Mouse (Mus musculus) hindbrain, embryonic 13.5 days (tissue): ENCODE measurements at regions not wholly inside any gene's neighbourhood (a gene's known extent, or its start where the extent isn't known, plus 50 kb on each side); places are given as distances from the start of the nearest gene placed in this dataset.

Source experiments
- ATAC-seq: fragments of 200-750 bp; cut with Nextera tagmentation; 2 replicates; pipeline ENCODE4 v1.8.0; 2017; ENCODE audit warnings: moderate TSS enrichment; ENCODE audit not compliant: low FRiP score
- H3K27ac ChIP-seq: fragments of 300-500 bp; sonication (generic); 2 replicates; pipeline ENCODE4 v1.5.1; 2015; ENCODE audit warnings: inconsistent platforms, mild to moderate bottlenecking, moderate library complexity
- H3K27me3 ChIP-seq: fragments of 300-500 bp; sonication (generic); 2 replicates; pipeline ENCODE4 v1.6.1; 2015; ENCODE audit warnings: mild to moderate bottlenecking, inconsistent platforms
- H3K36me3 ChIP-seq: fragments of 300-500 bp; sonication (generic); 2 replicates; pipeline ENCODE4 v1.6.1; 2015; ENCODE audit warnings: mild to moderate bottlenecking, inconsistent platforms
- H3K4me1 ChIP-seq: fragments of 300-500 bp; sonication (generic); replicated peaks from 2 replicates; pipeline ENCODE4 v1.6.1; 2015; ENCODE audit warnings: inconsistent platforms
- H3K4me2 ChIP-seq: fragments of 300-500 bp; sonication (generic); 2 replicates; pipeline ENCODE4 v1.6.1; 2015; ENCODE audit warnings: inconsistent platforms, mild to moderate bottlenecking, moderate library complexity
- H3K4me3 ChIP-seq: fragments of 300-500 bp; sonication (generic); 2 replicates; pipeline ENCODE4 v1.5.1; 2015; ENCODE audit warnings: mild to moderate bottlenecking, inconsistent platforms
- H3K9ac ChIP-seq: fragments of 300-500 bp; sonication (generic); 2 replicates; pipeline ENCODE4 v1.6.1; 2015; ENCODE audit warnings: mild to moderate bottlenecking, inconsistent platforms
- H3K9me3 ChIP-seq: fragments of 300-500 bp; sonication (generic); 2 replicates; pipeline ENCODE4 v1.6.1; 2016; ENCODE audit warnings: inconsistent platforms
- WGBS: fragments of 180-500 bp; shearing (Covaris S2); methylation state at CpG from one replicate; pipeline ENCODE4 v1.1.7; 2015; 5-methylcytosine and 5-hydroxymethylcytosine counted together

GRCm38 (mm10) chr9:35328503-35328902 lies 60.8 kb downstream of the Rpusd4 start:
- no peaks in the 10 kb centered on the region for H3K9me3 ChIP-seq
- no peak overlapping the region for H3K27ac ChIP-seq
- H3K27me3 ChIP-seq = peaks cover 81% of the 10 kb centered on the region
- WGBS = 67% methylated on average over 6 of the region's 6 CpGs
- H3K4me1 ChIP-seq = peaks cover 28% of the 10 kb centered on the region
- H3K4me3 ChIP-seq = no peak overlapping the region
- H3K36me3 ChIP-seq = no peaks in the 10 kb centered on the region
- H3K9ac ChIP-seq = no peak overlapping the region
- no peak for ATAC-seq
- no peak overlapping the region for H3K4me2 ChIP-seq

GRCm38 (mm10) chr9:35330386-35330785 lies 62.7 kb downstream of the Rpusd4 start:
- Histone ChIP-seq H3K27me3 (peaks cover 81% of the 10 kb centered on the region), H3K36me3 (no peaks in the 10 kb centered on the region), H3K4me2 (no peak overlapping the region), H3K27ac (peak overlapping the region; percentile 75; the same call in 1 of the 2 replicates), H3K9ac (no peak overlapping the region), H3K4me3 (no peak overlapping the region), H3K4me1 (peaks cover 41% of the 10 kb centered on the region), H3K9me3 (no peaks in the 10 kb centered on the region)
- no peak for ATAC-seq
- WGBS = 86% methylated on average over 2 of the region's 2 CpGs

- H3K36me3 ChIP-seq = no peaks in the 10 kb centered on the region
- H3K4me3 ChIP-seq = no peak overlapping the region
- no peaks in the 10 kb centered on the region for H3K9me3 ChIP-seq
- peaks cover 86% of the 10 kb centered on the region for H3K27me3 ChIP-seq
- H3K4me2 ChIP-seq = no peak overlapping the region
- peak; percentile 89 for ATAC-seq
- H3K9ac ChIP-seq = no peak overlapping the region
- peaks cover 50% of the 10 kb centered on the region for H3K4me1 ChIP-seq
- 3% methylated on average over 7 of the region's 7 CpGs for WGBS
- H3K27ac ChIP-seq = peak overlapping the region; percentile 75
Observed at GRCm38 (mm10) chr9:35331241-35331680, 63.6 kb downstream of the Rpusd4 start.

- 66% methylated on average over 11 of the region's 11 CpGs for WGBS
- Histone ChIP-seq H3K4me1 (peaks cover 54% of the 10 kb centered on the region), H3K4me2 (no peak overlapping the region), H3K4me3 (no peak overlapping the region), H3K9me3 (no peaks in the 10 kb centered on the region), H3K36me3 (no peaks in the 10 kb centered on the region), H3K9ac (no peak overlapping the region), H3K27me3 (peaks cover 85% of the 10 kb centered on the region), H3K27ac (no peak overlapping the region)
- no peak for ATAC-seq
Observed at GRCm38 (mm10) chr9:35332688-35333630, 65.3 kb downstream of the Rpusd4 start.

GRCm38 (mm10) chr9:35333631-35334005 lies 66.0 kb downstream of the Rpusd4 start:
- peaks cover 86% of the 10 kb centered on the region for H3K27me3 ChIP-seq
- peaks cover 54% of the 10 kb centered on the region for H3K4me1 ChIP-seq

GRCm38 (mm10) chr9:35334536-35334935 lies 66.9 kb downstream of the Rpusd4 start:
- 68% methylated on average over 5 of the region's 5 CpGs for WGBS
- peaks cover 86% of the 10 kb centered on the region for H3K27me3 ChIP-seq

More at GRCm38 (mm10) chr9:35333631-35334005, 66.0 kb downstream of the Rpusd4 start:
- no peaks in the 10 kb centered on the region for H3K9me3 ChIP-seq
- H3K9ac ChIP-seq = no peak overlapping the region
- no peak for ATAC-seq
- H3K27ac ChIP-seq = no peak overlapping the region
- no peaks in the 10 kb centered on the region for H3K36me3 ChIP-seq
- no peak overlapping the region for H3K4me3 ChIP-seq
- no peak overlapping the region for H3K4me2 ChIP-seq
- 74% methylated on average over 8 of the region's 8 CpGs for WGBS

GRCm38 (mm10) chr9:35335181-35335580 lies 67.5 kb downstream of the Rpusd4 start:
- Histone ChIP-seq H3K4me2 (no peak overlapping the region), H3K36me3 (no peaks in the 10 kb centered on the region), H3K9ac (no peak overlapping the region), H3K27me3 (peaks cover 86% of the 10 kb centered on the region), H3K4me3 (no peak overlapping the region), H3K27ac (no peak overlapping the region), H3K9me3 (no peaks in the 10 kb centered on the region), H3K4me1 (peaks cover 53% of the 10 kb centered on the region)
- WGBS = 80% methylated on average over 3 of the region's 3 CpGs
- ATAC-seq = no peak

More at GRCm38 (mm10) chr9:35334536-35334935, 66.9 kb downstream of the Rpusd4 start:
- no peak overlapping the region for H3K9ac ChIP-seq
- ATAC-seq = no peak
- H3K4me2 ChIP-seq = no peak overlapping the region
- H3K36me3 ChIP-seq = no peaks in the 10 kb centered on the region
- H3K4me1 ChIP-seq = peaks cover 54% of the 10 kb centered on the region
- H3K9me3 ChIP-seq = no peaks in the 10 kb centered on the region
- H3K27ac ChIP-seq = no peak overlapping the region
- no peak overlapping the region for H3K4me3 ChIP-seq

- Histone ChIP-seq H3K27me3 (peaks cover 90% of the 10 kb centered on the region), H3K9ac (no peak overlapping the region), H3K4me2 (no peak overlapping the region), H3K4me1 (peaks cover 51% of the 10 kb centered on the region), H3K9me3 (no peaks in the 10 kb centered on the region), H3K4me3 (no peak overlapping the region), H3K36me3 (no peaks in the 10 kb centered on the region), H3K27ac (no peak overlapping the region)
- 47% methylated on average over 15 of the region's 15 CpGs for WGBS
- ATAC-seq = peak; percentile 27; the same call in 1 of the 2 replicates
Observed at GRCm38 (mm10) chr9:35335888-35336700, 68.4 kb downstream of the Rpusd4 start.

- WGBS = 71% methylated on average over 5 of the region's 5 CpGs
- H3K4me1 ChIP-seq = peaks cover 46% of the 10 kb centered on the region
- peaks cover 93% of the 10 kb centered on the region for H3K27me3 ChIP-seq
Observed at GRCm38 (mm10) chr9:35336701-35337055, 69.0 kb downstream of the Rpusd4 start.

GRCm38 (mm10) chr9:35338858-35339257 lies 71.2 kb downstream of the Rpusd4 start:
- H3K27me3 ChIP-seq = peaks cover 79% of the 10 kb centered on the region
- no peak overlapping the region for H3K9ac ChIP-seq
- H3K36me3 ChIP-seq = no peaks in the 10 kb centered on the region
- 86% methylated on average over 5 of the region's 5 CpGs for WGBS
- no peak overlapping the region for H3K4me3 ChIP-seq
- H3K9me3 ChIP-seq = no peaks in the 10 kb centered on the region
- H3K27ac ChIP-seq = no peak overlapping the region
- no peak for ATAC-seq
- peaks cover 40% of the 10 kb centered on the region for H3K4me1 ChIP-seq
- no peak overlapping the region for H3K4me2 ChIP-seq

More at GRCm38 (mm10) chr9:35336701-35337055, 69.0 kb downstream of the Rpusd4 start:
- Histone ChIP-seq H3K9ac (no peak overlapping the region), H3K36me3 (no peaks in the 10 kb centered on the region), H3K4me2 (no peak overlapping the region), H3K9me3 (no peaks in the 10 kb centered on the region), H3K4me3 (no peak overlapping the region), H3K27ac (no peak overlapping the region)
- no peak for ATAC-seq

- H3K4me2 ChIP-seq = no peak overlapping the region
- no peak overlapping the region for H3K27ac ChIP-seq
- H3K9me3 ChIP-seq = no peaks in the 10 kb centered on the region
- H3K4me3 ChIP-seq = no peak overlapping the region
- ATAC-seq = no peak
- peaks cover 78% of the 10 kb centered on the region for H3K27me3 ChIP-seq
- no peaks in the 10 kb centered on the region for H3K36me3 ChIP-seq
- H3K4me1 ChIP-seq = peaks cover 38% of the 10 kb centered on the region
- no peak overlapping the region for H3K9ac ChIP-seq
- 83% methylated on average over 10 of the region's 10 CpGs for WGBS
Observed at GRCm38 (mm10) chr9:35339492-35340262, 72.0 kb downstream of the Rpusd4 start.

- no peaks in the 10 kb centered on the region for H3K9me3 ChIP-seq
- no peak overlapping the region for H3K4me2 ChIP-seq
- no peak for ATAC-seq
- no peaks in the 10 kb centered on the region for H3K36me3 ChIP-seq
- H3K27me3 ChIP-seq = peaks cover 78% of the 10 kb centered on the region
- no peak overlapping the region for H3K27ac ChIP-seq
- no peak overlapping the region for H3K9ac ChIP-seq
- peaks cover 34% of the 10 kb centered on the region for H3K4me1 ChIP-seq
- 87% methylated on average over 4 of the region's 4 CpGs for WGBS
- H3K4me3 ChIP-seq = no peak overlapping the region
Observed at GRCm38 (mm10) chr9:35340263-35340573, 72.6 kb downstream of the Rpusd4 start.
